Mouse (Mus musculus) T-cell, adult 66 days (primary cell): ENCODE measurements around the gene Ston1. TPM values are rescaled to one million over a fixed set of nuclear protein-coding genes. Genes with fewer than 3 reads are reported as not detected.

Experiments used
- total RNA-seq, 2 experiments: library from RNA; stranded (reverse); gene quantifications; 3 replicates in 1 of 2; 4 replicates in 1 of 2; pipeline ENCODE4 v1.2.4; 2023

Gene Ston1
- 1 to 10 TPM; 1.3 to 4.9 TPM for total RNA-seq

DNA sequence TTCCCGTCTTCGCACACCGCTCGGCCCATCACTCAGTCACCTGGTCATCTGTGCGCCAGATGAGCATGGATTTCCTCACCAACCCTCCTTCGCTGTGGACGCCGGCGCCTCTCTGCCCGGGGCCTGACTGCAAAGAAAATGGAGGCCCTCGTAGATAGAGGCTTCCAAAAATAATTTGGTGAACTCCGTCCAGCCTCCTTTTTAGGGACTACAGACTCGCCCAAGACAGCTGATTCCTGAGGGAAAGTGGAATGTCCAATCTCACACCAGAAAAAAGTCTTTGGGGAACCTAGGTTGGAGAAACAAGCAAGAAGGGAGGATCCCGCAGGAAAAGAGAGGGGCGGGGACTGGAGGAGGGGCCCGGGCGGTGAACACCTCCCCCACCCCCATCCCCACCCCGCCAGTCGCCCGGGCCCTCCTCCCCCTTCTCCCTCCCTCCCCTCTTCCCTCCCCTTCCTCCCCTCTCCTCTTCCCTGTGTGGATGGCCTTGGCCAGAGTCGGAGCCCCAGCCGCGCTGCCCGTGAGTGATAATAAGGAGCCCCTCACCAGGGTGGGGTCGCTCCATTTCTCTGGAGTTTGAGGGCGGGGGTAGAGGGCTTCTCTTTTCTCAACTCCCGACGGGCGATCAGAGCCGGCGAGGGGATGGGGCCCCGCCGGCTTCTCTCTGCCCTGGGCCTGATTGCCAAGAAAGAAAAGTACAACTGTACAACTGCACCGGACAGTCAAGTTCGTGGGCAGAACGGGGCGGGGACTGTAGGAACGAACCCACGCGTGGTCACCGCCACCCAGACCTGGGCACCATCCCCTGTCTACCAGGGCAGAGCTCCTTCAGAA lies at the start of gene Ston1:
Gene Ston1, plus strand, starts transcription at position 463 of the 834 bp plus-strand sequence.

DNA sequence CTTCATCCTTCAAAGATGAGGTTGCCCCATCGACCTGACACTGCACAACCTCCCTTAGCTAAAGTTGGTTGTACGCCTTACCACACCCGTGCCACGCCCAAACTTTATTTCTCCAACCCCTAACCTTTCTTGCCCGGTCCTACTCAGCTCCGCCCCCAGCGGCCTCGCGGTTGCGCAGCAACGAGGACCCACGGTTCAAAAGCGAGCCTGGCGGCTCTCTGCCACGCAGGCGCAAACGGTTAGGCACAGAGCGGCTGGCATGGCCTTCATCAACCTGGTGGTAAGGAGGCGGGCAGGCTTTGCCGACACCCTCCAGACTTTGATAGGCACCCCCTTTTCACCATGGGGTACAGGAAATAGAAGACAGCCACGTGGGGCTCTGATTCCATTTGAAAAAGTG lies 71.0 kb downstream of the Ston1 start, which contains the start of gene Gtf2a1l:
Gene Gtf2a1l, plus strand, starts transcription at position 209 of the 400 bp plus-strand sequence.

Other genes starting within 250 kb of the Ston1 start
- 10 to 100 TPM; 55.8 to 57.3 TPM for gene Foxn2, start 157.0 kb upstream of the Ston1 start, total RNA-seq
- gene Ppp1r21, start 67.6 kb upstream of the Ston1 start, total RNA-seq: 10 to 100 TPM; 58.7 to 66.9 TPM
- not detected for gene Gtf2a1l, start 71.0 kb downstream of the Ston1 start, total RNA-seq
- gene Lhcgr, start 194.3 kb downstream of the Ston1 start, total RNA-seq: not detected